Mouse (Mus musculus) cerebellum, adult 2 months (tissue): ENCODE data around the gene Yipf2.

Source experiments
- CTCF ChIP-seq: fragments of 200-500 bp; IDR thresholded peaks from 2 replicates; pipeline ENCODE4 v1.5.1; 2011; ENCODE audit warnings: low read depth, mild to moderate bottlenecking, control low read depth, low read length, moderate library complexity, borderline replicate concordance; ENCODE audit not compliant: insufficient read depth
- POLR2A ChIP-seq: fragments of 200-500 bp; IDR thresholded peaks from 2 replicates; pipeline ENCODE4 v1.6.1; 2011; ENCODE audit warnings: low read length, control low read depth, borderline replicate concordance; ENCODE audit not compliant: insufficient read depth

GRCm38 (mm10) chr9:21601073-21601472, 8.4 kb upstream of the Yipf2 start:
- TF ChIP-seq POLR2A, result no peak
- no peak for TF ChIP-seq CTCF
